Mouse (Mus musculus): ENCODE measurements around the gene Pik3r1.

- TF ChIP-seq GATA1 (IDR thresholded peaks at IDR 0.05; ENCODE audit: borderline replicate concordance, low read length) (no peak), FLI1 (IDR thresholded peaks at IDR 0.05; ENCODE audit: low read length) (no peak)
Observed at GRCm38 (mm10) chr13:101641632-101642031, 126.4 kb downstream of the Pik3r1 start.

Measured in megakaryocyte, embryonic 14.5 days (primary cell).